Mouse (Mus musculus): ENCODE results near the gene Cpsf4l. TPM values are rescaled to one million over a fixed set of nuclear protein-coding genes. Genes with fewer than 3 reads are reported as not detected.
A peak's percentile ranks its signal among the peaks of the same experiment; 100 is the strongest.

Cpsf4l gene
- polyA plus RNA-seq, 1 experiment: 0.06 TPM

GRCm38 (mm10) chr11:113708629-113709213 lies 1.1 kb downstream of the Cpsf4l start:
- Histone ChIP-seq H3K4me1 (ENCODE audit: control insufficient read depth, insufficient read depth, low read length) (peaks cover 2% of the 10 kb centered on the region; the same call in 1 of the 2 replicates), H3K27ac (ENCODE audit: insufficient read depth, low read length) (no peak overlapping the region), H3K4me3 (ENCODE audit: insufficient read depth, low read length) (no peak overlapping the region)
- TF ChIP-seq POLR2A (IDR thresholded peaks at IDR 0.05; ENCODE audit: extremely low read depth, insufficient read depth, low read length) (no peak), CTCF (IDR thresholded peaks at IDR 0.05; ENCODE audit: extremely low read depth, insufficient read depth, low read length) (no peak)

GRCm38 (mm10) chr11:113705966-113706652 lies 3.7 kb downstream of the Cpsf4l start:
- peaks cover 2% of the 10 kb centered on the region; the same call in 1 of the 2 replicates for H3K4me1 ChIP-seq (ENCODE audit: control insufficient read depth, insufficient read depth, low read length)
- H3K4me3 ChIP-seq (ENCODE audit: insufficient read depth, low read length): no peak overlapping the region
- no peak overlapping the region for H3K27ac ChIP-seq (ENCODE audit: insufficient read depth, low read length)
- TF ChIP-seq CTCF (IDR thresholded peaks at IDR 0.05; ENCODE audit: extremely low read depth, insufficient read depth, low read length) (no peak), POLR2A (IDR thresholded peaks at IDR 0.05; ENCODE audit: extremely low read depth, insufficient read depth, low read length) (no peak)

GRCm38 (mm10) chr11:113703758-113704157 lies 6.1 kb downstream of the Cpsf4l start:
- TF ChIP-seq POLR2A (IDR thresholded peaks at IDR 0.05; ENCODE audit: extremely low read depth, insufficient read depth, low read length) (no peak), CTCF (IDR thresholded peaks at IDR 0.05; ENCODE audit: extremely low read depth, insufficient read depth, low read length) (peak; percentile 100)
- H3K4me1 ChIP-seq (ENCODE audit: control insufficient read depth, insufficient read depth, low read length): no peaks in the 10 kb centered on the region
- H3K27ac ChIP-seq (ENCODE audit: insufficient read depth, low read length): no peak overlapping the region
- no peak overlapping the region for H3K4me3 ChIP-seq (ENCODE audit: insufficient read depth, low read length)

GRCm38 (mm10) chr11:113699643-113700042 lies 10.2 kb downstream of the Cpsf4l start:
- no peaks in the 10 kb centered on the region for H3K4me1 ChIP-seq (ENCODE audit: control insufficient read depth, insufficient read depth, low read length)
- TF ChIP-seq POLR2A (IDR thresholded peaks at IDR 0.05; ENCODE audit: extremely low read depth, insufficient read depth, low read length) (no peak), CTCF (IDR thresholded peaks at IDR 0.05; ENCODE audit: extremely low read depth, insufficient read depth, low read length) (no peak)
- no peak overlapping the region for H3K27ac ChIP-seq (ENCODE audit: insufficient read depth, low read length)
- no peak overlapping the region for H3K4me3 ChIP-seq (ENCODE audit: insufficient read depth, low read length)

- Histone ChIP-seq H3K4me1 (ENCODE audit: control insufficient read depth, insufficient read depth, low read length) (no peaks in the 10 kb centered on the region), H3K4me3 (ENCODE audit: insufficient read depth, low read length) (no peak overlapping the region), H3K27ac (ENCODE audit: insufficient read depth, low read length) (no peak overlapping the region)
- TF ChIP-seq POLR2A (IDR thresholded peaks at IDR 0.05; ENCODE audit: extremely low read depth, insufficient read depth, low read length) (no peak), CTCF (IDR thresholded peaks at IDR 0.05; ENCODE audit: extremely low read depth, insufficient read depth, low read length) (no peak)
Measured at GRCm38 (mm10) chr11:113698013-113698545, 11.7 kb downstream of the Cpsf4l start.

- TF ChIP-seq POLR2A (IDR thresholded peaks at IDR 0.05; ENCODE audit: extremely low read depth, insufficient read depth, low read length) (no peak), CTCF (IDR thresholded peaks at IDR 0.05; ENCODE audit: extremely low read depth, insufficient read depth, low read length) (no peak)
- Histone ChIP-seq H3K27ac (ENCODE audit: insufficient read depth, low read length) (no peak overlapping the region), H3K4me3 (ENCODE audit: insufficient read depth, low read length) (no peak overlapping the region), H3K4me1 (ENCODE audit: control insufficient read depth, insufficient read depth, low read length) (no peaks in the 10 kb centered on the region)
Measured at GRCm38 (mm10) chr11:113697571-113697970, 12.2 kb downstream of the Cpsf4l start.

- H3K27ac ChIP-seq (ENCODE audit: insufficient read depth, low read length): no peak overlapping the region
- H3K4me3 ChIP-seq (ENCODE audit: insufficient read depth, low read length): no peak overlapping the region
- peaks cover 7% of the 10 kb centered on the region for H3K4me1 ChIP-seq (ENCODE audit: control insufficient read depth, insufficient read depth, low read length)
- TF ChIP-seq CTCF (IDR thresholded peaks at IDR 0.05; ENCODE audit: extremely low read depth, insufficient read depth, low read length): no peak
- no peak for TF ChIP-seq POLR2A (IDR thresholded peaks at IDR 0.05; ENCODE audit: extremely low read depth, insufficient read depth, low read length)
Measured at GRCm38 (mm10) chr11:113691851-113692250, 18.0 kb downstream of the Cpsf4l start.

- Histone ChIP-seq H3K27ac (ENCODE audit: insufficient read depth, low read length) (no peak overlapping the region), H3K4me3 (ENCODE audit: insufficient read depth, low read length) (no peak overlapping the region), H3K4me1 (ENCODE audit: control insufficient read depth, insufficient read depth, low read length) (peaks cover 7% of the 10 kb centered on the region)
- TF ChIP-seq CTCF (IDR thresholded peaks at IDR 0.05; ENCODE audit: extremely low read depth, insufficient read depth, low read length) (no peak), POLR2A (IDR thresholded peaks at IDR 0.05; ENCODE audit: extremely low read depth, insufficient read depth, low read length) (no peak)
Measured at GRCm38 (mm10) chr11:113691318-113691717, 18.5 kb downstream of the Cpsf4l start.

- H3K27ac ChIP-seq (ENCODE audit: insufficient read depth, low read length): no peak overlapping the region
- no peak for TF ChIP-seq POLR2A (IDR thresholded peaks at IDR 0.05; ENCODE audit: extremely low read depth, insufficient read depth, low read length)
- TF ChIP-seq CTCF (IDR thresholded peaks at IDR 0.05; ENCODE audit: extremely low read depth, insufficient read depth, low read length): no peak
- H3K4me3 ChIP-seq (ENCODE audit: insufficient read depth, low read length): no peak overlapping the region
- peaks cover 7% of the 10 kb centered on the region for H3K4me1 ChIP-seq (ENCODE audit: control insufficient read depth, insufficient read depth, low read length)
Measured at GRCm38 (mm10) chr11:113690506-113690905, 19.3 kb downstream of the Cpsf4l start.

- TF ChIP-seq POLR2A (IDR thresholded peaks at IDR 0.05; ENCODE audit: extremely low read depth, insufficient read depth, low read length): no peak
- no peak for TF ChIP-seq CTCF (IDR thresholded peaks at IDR 0.05; ENCODE audit: extremely low read depth, insufficient read depth, low read length)
- no peak overlapping the region for H3K27ac ChIP-seq (ENCODE audit: insufficient read depth, low read length)
- no peak overlapping the region for H3K4me3 ChIP-seq (ENCODE audit: insufficient read depth, low read length)
- H3K4me1 ChIP-seq (ENCODE audit: control insufficient read depth, insufficient read depth, low read length): peaks cover 9% of the 10 kb centered on the region
Measured at GRCm38 (mm10) chr11:113687031-113687430, 22.8 kb downstream of the Cpsf4l start.

Data from cortical plate, adult 2 months (tissue).